Comparison of ENCODE assay signal across 9 mouse cellular contexts in genomic region chr7:73771384-73772274, GRCm38 (mm10). TPM values are rescaled to one million over a fixed set of nuclear protein-coding genes. Genes with fewer than 3 reads are reported as not detected.
DNase-seq lines count a peak whose midpoint lies in the region; ATAC-seq and TF ChIP-seq lines count a peak whose summit lies in the region.
"Had no signal": no experiment of that assay in that cellular context is flagged by ENCODE, and none has a peak within 500 bp of the region (broad histone marks: within the 10 kb centered on the region; RNA-seq: fewer than 3 reads in every experiment).

No protein-coding gene starts in this region.

- 0 out of 2 replicates have a peak overlapping the region, but pooled peaks have one; percentile 8 for H3K4me2 ChIP-seq in forebrain, embryonic 12.5 days
- H3K4me2 ChIP-seq in kidney, embryonic 15.5 days: peak overlapping the region; percentile 8
- H3K4me2 ChIP-seq: limb, embryonic 15.5 days had no signal

- H3K79me2 ChIP-seq in MEL (ENCODE audit: control insufficient read depth, insufficient read depth, low read length, poor library complexity): no peaks in the 10 kb centered on the region

- intact Hi-C loops in heart, postnatal 25 days (cut with DNase I): no loop called here

- no peak for ATAC-seq in forebrain, embryonic 12.5 days (ENCODE audit: low FRiP score)
- ATAC-seq in kidney, embryonic 15.5 days (replicated peaks; ENCODE audit: low FRiP score): no peak
- ATAC-seq in activated CD4-positive, CD25-positive, alpha-beta regulatory T cell, adult 4 months: no peak

- H3K27me3 ChIP-seq in heart, embryonic 10.5 days (ENCODE audit: insufficient read depth, poor library complexity, severe bottlenecking): no peaks in the 10 kb centered on the region
- no peaks in the 10 kb centered on the region for H3K27me3 ChIP-seq in MEL (ENCODE audit: control insufficient read depth in 1 of 2, insufficient read depth in 2 of 2, low read length in 2 of 2)
- no peaks in the 10 kb centered on the region for H3K27me3 ChIP-seq in forebrain, embryonic 12.5 days
- H3K27me3 ChIP-seq in kidney, embryonic 15.5 days: no peaks in the 10 kb centered on the region
- H3K27me3 ChIP-seq: limb, embryonic 15.5 days had no signal

- TF ChIP-seq CTCF in MEL (IDR thresholded peaks at IDR 0.05 in 2 of 3, conservative IDR thresholded peaks at IDR 0.05 in 1 of 3; ENCODE audit: control insufficient read depth in 1 of 3, insufficient read depth in 1 of 3, low read depth in 2 of 3, low read length in 3 of 3, poor library complexity in 1 of 3, severe bottlenecking in 1 of 3): peak in 1 of 3 experiments; percentile 14; a peak in 1 of 6 replicates

- DNase-seq in heart, embryonic 10.5 days (ENCODE audit: low spot score): no peak
- no peak for DNase-seq in heart, postnatal 25 days (ENCODE audit: low spot score)
- DNase-seq in MEL (ENCODE audit: low read depth, low spot score): peak; percentile 77
- peak; percentile 2 for DNase-seq in naive thymus-derived CD4-positive, alpha-beta T cell, adult 2 months (ENCODE audit: low read depth)
- no peak for DNase-seq in ovary, postnatal 10 days (ENCODE audit: low spot score)

- no peaks in the 10 kb centered on the region for H3K9me3 ChIP-seq in heart, embryonic 10.5 days
- H3K9me3 ChIP-seq in MEL (replicated peaks; ENCODE audit: insufficient read depth, low read length): no peaks in the 10 kb centered on the region
- no peaks in the 10 kb centered on the region for H3K9me3 ChIP-seq in forebrain, embryonic 12.5 days
- H3K9me3 ChIP-seq in kidney, embryonic 15.5 days (replicated peaks): no peaks in the 10 kb centered on the region
- H3K9me3 ChIP-seq: limb, embryonic 15.5 days had no signal

- 0 out of 2 replicates have a peak, but pooled peaks cover 7% of the 10 kb centered on the region for H3K36me3 ChIP-seq in heart, embryonic 10.5 days
- peaks cover 0 to 4% of the 10 kb centered on the region in 2 experiments; a peak in 1 of 4 replicates for H3K36me3 ChIP-seq in MEL (ENCODE audit: control insufficient read depth in 1 of 2, insufficient read depth in 2 of 2, low read length in 2 of 2)
- no peaks in the 10 kb centered on the region for H3K36me3 ChIP-seq in forebrain, embryonic 12.5 days (replicated peaks)
- H3K36me3 ChIP-seq in kidney, embryonic 15.5 days: peaks cover 7% of the 10 kb centered on the region

- H3K9ac ChIP-seq in MEL (ENCODE audit: control insufficient read depth, low read depth, low read length, poor library complexity, severe bottlenecking): peak overlapping the region; percentile 53
- no peak overlapping the region for H3K9ac ChIP-seq in forebrain, embryonic 12.5 days
- H3K9ac ChIP-seq in kidney, embryonic 15.5 days: no peak overlapping the region
- H3K9ac ChIP-seq: limb, embryonic 15.5 days had no signal

- no peak for TF ChIP-seq RAD21 in MEL (IDR thresholded peaks at IDR 0.05; ENCODE audit: low read depth, low read length)

- peak in 1 of 2 experiments; percentile 31; a peak in 1 of 4 replicates for TF ChIP-seq POLR2A in MEL (IDR thresholded peaks at IDR 0.05; ENCODE audit: control insufficient read depth in 1 of 2, insufficient read depth in 1 of 2, low read depth in 1 of 2, low read length in 2 of 2, poor library complexity in 1 of 2)

- WGBS in heart, embryonic 10.5 days: 35% methylated on average over 19 of the region's 19 CpGs
- 52% methylated on average over 19 of the region's 19 CpGs for WGBS in forebrain, embryonic 12.5 days
- WGBS in kidney, embryonic 15.5 days: 40% methylated on average over 19 of the region's 19 CpGs

- H3K4me1 ChIP-seq in heart, embryonic 10.5 days: peaks cover 27% of the 10 kb centered on the region
- H3K4me1 ChIP-seq in MEL (ENCODE audit: control insufficient read depth in 1 of 2, insufficient read depth in 2 of 2, low read length in 2 of 2): peaks cover 0 to 3% of the 10 kb centered on the region in 2 experiments; a peak in 1 of 4 replicates
- peaks cover 4% of the 10 kb centered on the region; the same call in 1 of the 2 replicates for H3K4me1 ChIP-seq in forebrain, embryonic 12.5 days
- H3K4me1 ChIP-seq in kidney, embryonic 15.5 days: peaks cover 27% of the 10 kb centered on the region

- TF ChIP-seq EP300 in MEL (IDR thresholded peaks at IDR 0.05; ENCODE audit: low read depth in 1 of 2, low read length in 2 of 2): no peak; a peak in 1 of 4 replicates

- H3K4me3 ChIP-seq in heart, embryonic 10.5 days: peak overlapping the region; percentile 15; the same call in 1 of the 2 replicates
- peak overlapping the region; percentile 60 to 62 for H3K4me3 ChIP-seq in MEL (ENCODE audit: control insufficient read depth in 1 of 2, insufficient read depth in 1 of 2, low read depth in 2 of 2, low read length in 2 of 2)
- H3K4me3 ChIP-seq in forebrain, embryonic 12.5 days (replicated peaks): no peak overlapping the region
- no peak overlapping the region for H3K4me3 ChIP-seq in kidney, embryonic 15.5 days (replicated peaks)
- H3K4me3 ChIP-seq: limb, embryonic 15.5 days had no signal

- peak overlapping the region; percentile 66 for H3K27ac ChIP-seq in heart, embryonic 10.5 days
- H3K27ac ChIP-seq in MEL (ENCODE audit: control insufficient read depth, low read depth, low read length): peak overlapping the region; percentile 85
- no peak overlapping the region for H3K27ac ChIP-seq in forebrain, embryonic 12.5 days
- H3K27ac ChIP-seq in kidney, embryonic 15.5 days: peak overlapping the region; percentile 38; the same call in 1 of the 2 replicates

TF ChIP-seq in MEL, 35 proteins besides CTCF, POLR2A, EP300 and RAD21:
- TF ChIP-seq TCF12 (IDR thresholded peaks at IDR 0.05; ENCODE audit: low read depth, low read length) (0 out of 2 replicates have a peak, but pooled peaks have one; percentile 11), HCFC1 (IDR thresholded peaks at IDR 0.05; ENCODE audit: low read depth, low read length) (peak; percentile 54; the same call in 1 of the 2 replicates), ZNF384 (IDR thresholded peaks at IDR 0.05; ENCODE audit: low read depth, low read length) (peak; percentile 90), BHLHE40 (IDR thresholded peaks at IDR 0.05; ENCODE audit: borderline replicate concordance, low read depth, low read length) (no peak), NELFE (IDR thresholded peaks at IDR 0.05; ENCODE audit: low read depth, low read length) (0 out of 2 replicates have a peak, but pooled peaks have one; percentile 38), ZMIZ1 (IDR thresholded peaks at IDR 0.05; ENCODE audit: low read depth, low read length) (no peak), USF2 (IDR thresholded peaks at IDR 0.05; ENCODE audit: borderline replicate concordance in 1 of 2, insufficient read depth in 1 of 2, low read depth in 1 of 2, low read length in 2 of 2) (no peak), RCOR1 (IDR thresholded peaks at IDR 0.05; ENCODE audit: low read depth, low read length) (no peak), GABPA (IDR thresholded peaks at IDR 0.05; ENCODE audit: low read depth, low read length) (no peak)

RNA-seq across cellular contexts. Expression of gene Fam174b, which starts 31.5 kb away (rescaled TPM):
- 21.0 and 24.1 TPM in 2 replicates for polyA plus RNA-seq in heart, embryonic 10.5 days (2016; fragmentation: Nextera tagmentation; extraction: Ambion mirVana)
- 100 to 1,000 TPM; 173 to 176 TPM for total RNA-seq in heart, postnatal 25 days (2021)
- total RNA-seq in MEL (2012; rRNA removed): 0.88 and 1.7 TPM in 2 replicates
- 1 to 10 TPM in 1 of 2 experiments, not detected in 1; 1.4 TPM for polyA plus RNA-seq in MEL (2012; ENCODE audit: insufficient read depth in 1 of 2, insufficient read length in 2 of 2, low read depth in 1 of 2, low replicate concordance in 2 of 2, missing spikeins in 1 of 2)
- polyA plus RNA-seq in forebrain, embryonic 12.5 days (2016; fragmentation: Nextera tagmentation; extraction: Ambion mirVana): 23.4 and 26.7 TPM in 2 replicates
- 32.8 and 34.5 TPM in 2 replicates for polyA plus RNA-seq in kidney, embryonic 15.5 days (2015; fragmentation: Nextera tagmentation; extraction: Ambion mirVana)
- 1 to 10 TPM; 1.2 to 2.7 TPM for polyA plus RNA-seq in activated CD4-positive, CD25-positive, alpha-beta regulatory T cell, adult 4 months (2017; shearing (Covaris generic))

Comparison
In these comparisons a context has a peak if more than half of its experiments do, and no peak if none do; other contexts are left out.
1. DNase-seq: peak in MEL (single experiment) and naive thymus-derived CD4-positive, alpha-beta T cell, adult 2 months (single experiment); none in heart, embryonic 10.5 days (single experiment), heart, postnatal 25 days (single experiment) and ovary, postnatal 10 days (single experiment).
2. H3K4me3 ChIP-seq: peak in heart, embryonic 10.5 days (single experiment) and MEL (2 of 2); none in forebrain, embryonic 12.5 days (single experiment) and kidney, embryonic 15.5 days (single experiment).